Mouse (Mus musculus): ENCODE results near the gene Swap70.

- TF ChIP-seq CHD2 (IDR thresholded peaks at IDR 0.05; ENCODE audit: low read length) (no peak), CTCF (conservative IDR thresholded peaks at IDR 0.05 in 1 of 2, IDR thresholded peaks at IDR 0.05 in 1 of 2; ENCODE audit: low read depth in 2 of 2, low read length in 2 of 2) (peak; percentile 79 to 93), E2F4 (IDR thresholded peaks at IDR 0.05; ENCODE audit: insufficient replicate concordance, low read depth, low read length) (no peak), NRF1 (IDR thresholded peaks at IDR 0.05; ENCODE audit: low read depth, low read length) (0 out of 2 replicates have a peak, but pooled peaks have one; percentile 19), USF1 (IDR thresholded peaks at IDR 0.05; ENCODE audit: low read depth, low read length) (no peak)
Measured at GRCm38 (mm10) chr7:110265796-110266195, 44.3 kb downstream of the Swap70 start.

Data from CH12.LX (cell line).